Mouse (Mus musculus) stomach, embryonic 16.5 days (tissue): ENCODE data around the gene Ptpdc1. TPM values are rescaled to one million over a fixed set of nuclear protein-coding genes. Genes with fewer than 3 reads are reported as not detected.

Experiments
- ATAC-seq: fragments of 200-750 bp; cut with Nextera tagmentation; 2 replicates; pipeline ENCODE4 v1.8.0; 2017; ENCODE audit warnings: moderate number of reproducible peaks, moderate TSS enrichment; ENCODE audit not compliant: insufficient read depth, low FRiP score
- H3K27ac ChIP-seq: fragments of 300-500 bp; sonication (generic); 2 replicates; pipeline ENCODE4 v1.5.1; 2014; ENCODE audit warnings: low read length
- H3K27me3 ChIP-seq: fragments of 300-500 bp; sonication (generic); 2 replicates; pipeline ENCODE4 v1.6.1; 2014; ENCODE audit warnings: low read length, control low read depth, mixed read lengths; ENCODE audit not compliant: control insufficient read depth, insufficient read depth
- H3K36me3 ChIP-seq: fragments of 300-500 bp; sonication (generic); 2 replicates; pipeline ENCODE4 v1.6.1; 2014; ENCODE audit warnings: low read length; ENCODE audit not compliant: control insufficient read depth, insufficient read depth
- H3K4me1 ChIP-seq: fragments of 300-500 bp; sonication (generic); 2 replicates; pipeline ENCODE4 v1.6.1; 2014; ENCODE audit warnings: low read length, control low read depth, mixed read lengths; ENCODE audit not compliant: control insufficient read depth, insufficient read depth
- H3K4me2 ChIP-seq: fragments of 300-500 bp; sonication (generic); 2 replicates; pipeline ENCODE4 v1.6.1; 2014; ENCODE audit warnings: low read depth, low read length, mixed read lengths
- H3K4me3 ChIP-seq: fragments of 300-500 bp; sonication (generic); replicated peaks from 2 replicates; pipeline ENCODE4 v1.5.1; 2014; ENCODE audit warnings: mild to moderate bottlenecking, low read length
- H3K9ac ChIP-seq: fragments of 300-500 bp; sonication (generic); 2 replicates; pipeline ENCODE4 v1.6.1; 2014; ENCODE audit warnings: low read length
- H3K9me3 ChIP-seq: fragments of 300-500 bp; sonication (generic); replicated peaks from 2 replicates; pipeline ENCODE4 v1.6.1; 2016; ENCODE audit warnings: low read length, control low read depth; ENCODE audit not compliant: control insufficient read depth
- WGBS: fragments of 180-500 bp; shearing (Covaris S2); extraction: QIAGEN DNeasy Blood & Tissue Kit; methylation state at CpG from one replicate; pipeline ENCODE4 v1.1.7; 2014; 5-methylcytosine and 5-hydroxymethylcytosine counted together
- polyA plus RNA-seq: library from polyadenylated mRNA; unstranded; fragments of >200 nt; fragmentation: Nextera tagmentation; extraction: Ambion mirVana; gene quantifications from 2 replicates; pipeline ENCODE4 v1.2.1, GENCODE M21; 2015

The Ptpdc1 gene
- polyA plus RNA-seq, 1 experiment from 2014 or later: 9.3 TPM

- Histone ChIP-seq H3K36me3 (no peaks in the 10 kb centered on the region), H3K4me2 (no peak overlapping the region), H3K27me3 (no peaks in the 10 kb centered on the region), H3K9ac (no peak overlapping the region), H3K4me3 (no peak overlapping the region), H3K9me3 (no peaks in the 10 kb centered on the region), H3K27ac (no peak overlapping the region), H3K4me1 (peaks cover 16% of the 10 kb centered on the region)
- ATAC-seq: no peak
- WGBS: 86% methylated on average over 5 of the region's 5 CpGs
Observed at GRCm38 (mm10) chr13:48548296-48548695, 77.2 kb downstream of the Ptpdc1 start.

- H3K36me3 ChIP-seq: no peaks in the 10 kb centered on the region
- H3K4me1 ChIP-seq: peaks cover 15% of the 10 kb centered on the region
- no peaks in the 10 kb centered on the region for H3K9me3 ChIP-seq
- WGBS: 93% methylated on average over 6 of the region's 6 CpGs
- peak overlapping the region; percentile 38; the same call in 1 of the 2 replicates for H3K27ac ChIP-seq
- no peak for ATAC-seq
- H3K4me2 ChIP-seq: no peak overlapping the region
- no peaks in the 10 kb centered on the region for H3K27me3 ChIP-seq
- H3K4me3 ChIP-seq: no peak overlapping the region
- H3K9ac ChIP-seq: no peak overlapping the region
Observed at GRCm38 (mm10) chr13:48547623-48548022, 77.8 kb downstream of the Ptpdc1 start.

DNA sequence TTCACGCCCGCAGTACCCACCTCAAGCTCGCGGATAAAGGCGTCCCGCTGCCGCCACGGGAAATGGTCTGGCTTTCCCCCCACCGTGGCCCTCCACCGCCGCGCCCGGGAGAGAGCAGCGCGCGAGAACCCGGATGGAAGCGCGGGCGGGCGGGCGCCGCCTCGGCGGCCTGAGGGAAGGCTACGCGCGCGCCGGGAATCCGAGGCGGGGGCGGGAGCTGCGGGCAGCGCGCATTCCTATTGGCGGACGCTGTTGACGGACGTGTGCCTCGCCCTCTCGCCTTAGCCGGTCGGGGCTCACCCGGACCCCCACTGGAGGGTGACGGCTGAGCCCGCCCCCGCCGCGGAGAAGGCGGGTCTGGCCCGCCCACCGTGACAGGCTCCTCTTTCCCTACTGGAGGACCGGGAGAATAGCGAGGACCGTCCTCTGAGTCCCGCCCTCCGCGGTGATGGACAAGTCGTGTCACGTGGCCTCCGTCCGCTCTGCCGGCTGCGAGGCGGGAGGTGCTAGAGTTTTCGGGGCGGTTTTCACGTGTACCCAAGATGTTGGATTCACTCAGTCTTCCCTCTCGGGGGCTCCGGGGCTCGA is 79.0 kb downstream of the Ptpdc1 start:
- under 1% methylated on average over 60 of the region's 72 CpGs for WGBS
- Histone ChIP-seq H3K36me3 (no peaks in the 10 kb centered on the region), H3K27ac (peak overlapping the region; percentile 100), H3K9me3 (no peaks in the 10 kb centered on the region), H3K27me3 (no peaks in the 10 kb centered on the region), H3K4me1 (peaks cover 17% of the 10 kb centered on the region), H3K4me3 (peak overlapping the region; percentile 93), H3K4me2 (peak overlapping the region; percentile 56), H3K9ac (peak overlapping the region; percentile 99)
- peak; percentile 98 for ATAC-seq

- H3K9me3 ChIP-seq: no peaks in the 10 kb centered on the region
- H3K9ac ChIP-seq: peak overlapping the region; percentile 99
- H3K36me3 ChIP-seq: no peaks in the 10 kb centered on the region
- ATAC-seq: peak; percentile 89
- peak overlapping the region; percentile 64 for H3K4me2 ChIP-seq
- H3K4me3 ChIP-seq: peak overlapping the region; percentile 93
- no peaks in the 10 kb centered on the region for H3K27me3 ChIP-seq
- peaks cover 22% of the 10 kb centered on the region for H3K4me1 ChIP-seq
- peak overlapping the region; percentile 100 for H3K27ac ChIP-seq
- 2% methylated on average over 65 of the region's 72 CpGs for WGBS
Observed at GRCm38 (mm10) chr13:48545476-48546281, 79.8 kb downstream of the Ptpdc1 start.

DNA sequence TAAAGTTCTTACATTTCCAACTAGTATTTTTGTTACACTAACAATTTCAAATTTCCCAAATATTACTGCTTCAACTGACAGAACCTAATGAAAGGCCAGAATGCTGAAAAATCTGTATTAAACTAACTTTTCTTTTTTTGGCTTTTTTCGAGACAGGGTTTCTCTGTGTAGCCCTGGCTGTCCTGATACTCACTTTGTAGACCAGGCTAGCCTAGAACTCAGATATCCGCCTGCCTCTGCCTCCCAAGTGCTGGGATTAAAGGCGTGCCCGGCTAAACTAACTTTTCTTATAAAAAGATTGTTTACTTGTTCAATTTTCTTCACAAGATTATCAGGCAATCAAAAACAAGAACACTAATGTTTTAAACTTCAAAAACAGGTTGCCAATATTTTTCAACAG is 80.6 kb downstream of the Ptpdc1 start:
- Histone ChIP-seq H3K4me3 (peak overlapping the region; percentile 93), H3K27ac (no peak overlapping the region)
- ATAC-seq: no peak

GRCm38 (mm10) chr13:48544391-48544790 is 81.1 kb downstream of the Ptpdc1 start:
- no peak for ATAC-seq
- Histone ChIP-seq H3K9me3 (no peaks in the 10 kb centered on the region), H3K4me1 (peaks cover 31% of the 10 kb centered on the region), H3K36me3 (no peaks in the 10 kb centered on the region), H3K4me3 (peak overlapping the region; percentile 93), H3K27me3 (no peaks in the 10 kb centered on the region), H3K4me2 (peak overlapping the region; percentile 64), H3K27ac (no peak overlapping the region), H3K9ac (no peak overlapping the region)

More for the DNA sequence above, 80.6 kb downstream of the Ptpdc1 start:
- no peaks in the 10 kb centered on the region for H3K27me3 ChIP-seq
- peak overlapping the region; percentile 48; the same call in 1 of the 2 replicates for H3K9ac ChIP-seq
- no peaks in the 10 kb centered on the region for H3K36me3 ChIP-seq
- peak overlapping the region; percentile 64 for H3K4me2 ChIP-seq
- 34% methylated on average over 4 of the region's 4 CpGs for WGBS
- no peaks in the 10 kb centered on the region for H3K9me3 ChIP-seq
- H3K4me1 ChIP-seq: peaks cover 28% of the 10 kb centered on the region

DNA sequence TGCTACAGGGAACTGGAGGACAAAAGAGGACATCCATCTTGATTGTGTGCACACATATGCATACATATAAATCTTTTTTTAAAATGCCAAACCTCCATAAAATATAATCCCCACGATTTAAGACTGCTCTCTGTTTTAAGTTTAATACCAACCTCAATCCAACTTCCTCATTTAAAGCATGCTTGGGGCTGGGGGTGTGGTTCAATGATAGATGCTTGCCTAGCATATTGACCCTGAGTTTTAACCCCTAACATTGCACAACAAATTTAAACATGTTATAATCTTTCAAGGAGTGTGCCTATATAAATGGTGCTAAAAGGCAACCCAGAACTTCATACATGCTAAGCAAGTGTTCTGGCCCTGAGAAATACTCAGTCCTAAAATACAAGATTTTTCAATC is 85.0 kb downstream of the Ptpdc1 start:
- Histone ChIP-seq H3K4me1 (peaks cover 28% of the 10 kb centered on the region), H3K9ac (no peak overlapping the region; the same call in 1 of the 2 replicates), H3K9me3 (no peaks in the 10 kb centered on the region), H3K36me3 (no peaks in the 10 kb centered on the region), H3K27me3 (no peaks in the 10 kb centered on the region), H3K27ac (no peak overlapping the region), H3K4me2 (peak overlapping the region; percentile 38), H3K4me3 (no peak overlapping the region; the same call in 1 of the 2 replicates)
- ATAC-seq: no peak
- 23% methylated on average over 1 of the region's 1 CpGs for WGBS

GRCm38 (mm10) chr13:48533441-48533840 is 92.0 kb downstream of the Ptpdc1 start:
- H3K4me2 ChIP-seq: no peak overlapping the region
- H3K27me3 ChIP-seq: no peaks in the 10 kb centered on the region
- ATAC-seq: no peak
- H3K36me3 ChIP-seq: no peaks in the 10 kb centered on the region
- no peak overlapping the region for H3K9ac ChIP-seq
- H3K27ac ChIP-seq: no peak overlapping the region
- H3K4me3 ChIP-seq: no peak overlapping the region
- H3K9me3 ChIP-seq: no peaks in the 10 kb centered on the region
- WGBS: 80% methylated on average over 5 of the region's 5 CpGs
- no peaks in the 10 kb centered on the region for H3K4me1 ChIP-seq

- no peak overlapping the region for H3K4me2 ChIP-seq
- no peak overlapping the region for H3K9ac ChIP-seq
- H3K9me3 ChIP-seq: no peaks in the 10 kb centered on the region
- WGBS: 70% methylated on average over 2 of the region's 2 CpGs
- no peaks in the 10 kb centered on the region for H3K27me3 ChIP-seq
- H3K4me3 ChIP-seq: no peak overlapping the region
- no peak overlapping the region for H3K27ac ChIP-seq
- no peaks in the 10 kb centered on the region for H3K4me1 ChIP-seq
- no peak for ATAC-seq
- no peaks in the 10 kb centered on the region for H3K36me3 ChIP-seq
Observed at GRCm38 (mm10) chr13:48531448-48531847, 94.0 kb downstream of the Ptpdc1 start.
